Mouse (Mus musculus) MEL (cell line): ENCODE results near the gene Bcl11b. TPM values are rescaled to one million over a fixed set of nuclear protein-coding genes. Genes with fewer than 3 reads are reported as not detected.

ENCODE experiments used
- DNase-seq: peaks from one replicate; pipeline ENCODE4 v3.0.0; 2011; ENCODE audit warnings: low read depth, low spot score
- H3K27ac ChIP-seq: 2 replicates; pipeline ENCODE4 v1.5.1; 2012; ENCODE audit warnings: low read depth, mild to moderate bottlenecking, control low read depth, low read length, moderate library complexity; ENCODE audit not compliant: control insufficient read depth
- H3K27me3 ChIP-seq, 2 experiments: fragments of 150-350 bp in 1 of 2; sonication (generic) in 1 of 2; 2 replicates each; pipeline ENCODE4 v1.6.1; 2012; ENCODE audit warnings: low read length in 2 of 2, mild to moderate bottlenecking in 2 of 2, improper control_type of control experiment in 1 of 2, moderate library complexity in 1 of 2; ENCODE audit not compliant: insufficient read depth in 2 of 2, control insufficient read depth in 1 of 2
- H3K36me3 ChIP-seq, 2 experiments: 2 replicates each; pipeline ENCODE4 v1.6.1; 2012 to 2014; ENCODE audit warnings: low read length in 2 of 2, improper control_type of control experiment in 1 of 2, inconsistent platforms in 1 of 2, mild to moderate bottlenecking in 1 of 2; ENCODE audit not compliant: insufficient read depth in 2 of 2, control insufficient read depth in 1 of 2
- H3K4me1 ChIP-seq, 2 experiments: fragments of 150-350 bp in 1 of 2; sonication (generic) in 1 of 2; 2 replicates each; pipeline ENCODE4 v1.6.1; 2012; ENCODE audit warnings: low read length in 2 of 2, improper control_type of control experiment in 1 of 2, mild to moderate bottlenecking in 1 of 2; ENCODE audit not compliant: insufficient read depth in 2 of 2, control insufficient read depth in 1 of 2
- H3K4me3 ChIP-seq, 2 experiments: fragments of 150-350 bp in 1 of 2; sonication (generic) in 1 of 2; 2 replicates each; pipeline ENCODE4 v1.5.1; 2012; ENCODE audit warnings: low read depth in 2 of 2, low read length in 2 of 2, mild to moderate bottlenecking in 2 of 2, moderate library complexity in 2 of 2, control low read depth in 1 of 2, improper control_type of control experiment in 1 of 2; ENCODE audit not compliant: control insufficient read depth in 1 of 2, insufficient read depth in 1 of 2
- H3K79me2 ChIP-seq: 2 replicates; pipeline ENCODE4 v1.6.1; 2012; ENCODE audit warnings: mild to moderate bottlenecking, low read length, moderate library complexity; ENCODE audit not compliant: control insufficient read depth, poor library complexity, insufficient read depth
- H3K9ac ChIP-seq: 2 replicates; pipeline ENCODE4 v1.6.1; 2012; ENCODE audit warnings: low read depth, mild to moderate bottlenecking, control low read depth, low read length, moderate library complexity; ENCODE audit not compliant: control insufficient read depth, poor library complexity, severe bottlenecking
- H3K9me3 ChIP-seq: fragments of 150-350 bp; sonication (generic); replicated peaks from 2 replicates; pipeline ENCODE4 v1.6.1; 2012; ENCODE audit warnings: mild to moderate bottlenecking, low read length, improper control_type of control experiment, moderate library complexity; ENCODE audit not compliant: insufficient read depth
- BHLHE40 ChIP-seq: IDR thresholded peaks from 2 replicates; pipeline ENCODE4 v1.6.1; 2012; ENCODE audit warnings: low read depth, mild to moderate bottlenecking, inconsistent platforms, low read length, improper control_type of control experiment, borderline replicate concordance
- E2F4 ChIP-seq: IDR thresholded peaks from 2 replicates; pipeline ENCODE4 v1.6.1; 2011; ENCODE audit warnings: low read depth, low read length, improper control_type of control experiment, borderline replicate concordance
- EP300 ChIP-seq, 2 experiments: IDR thresholded peaks; 2 replicates each; pipeline ENCODE4 v1.6.1; 2011; ENCODE audit warnings: improper control_type of control experiment in 2 of 2, low read length in 2 of 2, low read depth in 1 of 2, mild to moderate bottlenecking in 1 of 2
- ETS1 ChIP-seq: IDR thresholded peaks from 2 replicates; pipeline ENCODE4 v1.6.1; 2012; ENCODE audit warnings: low read depth, mild to moderate bottlenecking, inconsistent platforms, low read length, improper control_type of control experiment, moderate library complexity
- GABPA ChIP-seq: IDR thresholded peaks from 2 replicates; pipeline ENCODE4 v1.6.1; 2012; ENCODE audit warnings: low read depth, mild to moderate bottlenecking, inconsistent platforms, low read length, improper control_type of control experiment, moderate library complexity
- GATA1 ChIP-seq: IDR thresholded peaks from 2 replicates; pipeline ENCODE4 v1.6.1; 2011; ENCODE audit warnings: low read depth, low read length, improper control_type of control experiment
- HCFC1 ChIP-seq: IDR thresholded peaks from 2 replicates; pipeline ENCODE4 v1.6.1; 2012; ENCODE audit warnings: low read depth, mild to moderate bottlenecking, inconsistent platforms, low read length, improper control_type of control experiment, moderate library complexity
- JUND ChIP-seq: IDR thresholded peaks from 2 replicates; pipeline ENCODE4 v1.6.1; 2011; ENCODE audit warnings: low read depth, mild to moderate bottlenecking, improper control_type of control experiment, low read length
- KAT2A ChIP-seq: conservative IDR thresholded peaks from 2 replicates; pipeline ENCODE4 v1.6.1; 2012; ENCODE audit warnings: low read depth, low read length, improper control_type of control experiment, inconsistent platforms
- MAX ChIP-seq: IDR thresholded peaks from 2 replicates; pipeline ENCODE4 v1.6.1; 2011; ENCODE audit warnings: low read length, improper control_type of control experiment
- MAZ ChIP-seq: IDR thresholded peaks from 2 replicates; pipeline ENCODE4 v1.6.1; 2012; ENCODE audit warnings: low read depth, mild to moderate bottlenecking, inconsistent platforms, low read length, improper control_type of control experiment
- MEF2A ChIP-seq: IDR thresholded peaks from 2 replicates; pipeline ENCODE4 v1.6.1; 2014; ENCODE audit warnings: low read depth, mild to moderate bottlenecking, inconsistent platforms, low read length, improper control_type of control experiment; ENCODE audit not compliant: poor library complexity, insufficient replicate concordance, severe bottlenecking; ENCODE audit errors: extremely low read depth
- MXI1 ChIP-seq: IDR thresholded peaks from 2 replicates; pipeline ENCODE4 v1.6.1; 2011; ENCODE audit warnings: mild to moderate bottlenecking, low read depth, low read length, improper control_type of control experiment
- MYC ChIP-seq: IDR thresholded peaks from 2 replicates; pipeline ENCODE4 v1.6.1; 2011; ENCODE audit warnings: low read depth, mild to moderate bottlenecking, low read length, improper control_type of control experiment, moderate library complexity
- NELFE ChIP-seq: IDR thresholded peaks from 2 replicates; pipeline ENCODE4 v1.6.1; 2011; ENCODE audit warnings: low read depth, low read length, improper control_type of control experiment
- NRF1 ChIP-seq: IDR thresholded peaks from 2 replicates; pipeline ENCODE4 v1.6.1; 2014; ENCODE audit warnings: low read depth, mild to moderate bottlenecking, inconsistent platforms, low read length, improper control_type of control experiment, moderate library complexity; ENCODE audit not compliant: poor library complexity, insufficient read depth, severe bottlenecking
- POLR2AphosphoS5 ChIP-seq: IDR thresholded peaks from 2 replicates; pipeline ENCODE4 v1.6.1; 2012; ENCODE audit warnings: low read depth, borderline replicate concordance, mild to moderate bottlenecking, inconsistent platforms, low read length, moderate library complexity, mixed read lengths
- RAD21 ChIP-seq: IDR thresholded peaks from 2 replicates; pipeline ENCODE4 v1.6.1; 2011; ENCODE audit warnings: mild to moderate bottlenecking, low read depth, low read length, improper control_type of control experiment
- SMC3 ChIP-seq: IDR thresholded peaks from 2 replicates; pipeline ENCODE4 v1.6.1; 2011; ENCODE audit warnings: low read depth, low read length, improper control_type of control experiment
- TAL1 ChIP-seq: IDR thresholded peaks from 2 replicates; pipeline ENCODE4 v1.6.1; 2012; ENCODE audit warnings: mild to moderate bottlenecking, inconsistent platforms, low read length, moderate library complexity, mixed read lengths
- UBTF ChIP-seq: IDR thresholded peaks from 2 replicates; pipeline ENCODE4 v1.6.1; 2012; ENCODE audit warnings: low read depth, mild to moderate bottlenecking, inconsistent platforms, low read length, improper control_type of control experiment, moderate library complexity, borderline replicate concordance; ENCODE audit not compliant: insufficient read depth
- USF1 ChIP-seq: IDR thresholded peaks from 2 replicates; pipeline ENCODE4 v1.6.1; 2014; ENCODE audit warnings: low read depth, mild to moderate bottlenecking, inconsistent platforms, low read length, improper control_type of control experiment, moderate library complexity
- USF2 ChIP-seq, 2 experiments: IDR thresholded peaks; 2 replicates each; pipeline ENCODE4 v1.6.1; 2011 to 2012; ENCODE audit warnings: improper control_type of control experiment in 2 of 2, low read length in 2 of 2, borderline replicate concordance in 1 of 2, inconsistent platforms in 1 of 2, low read depth in 1 of 2, mild to moderate bottlenecking in 1 of 2; ENCODE audit not compliant: insufficient read depth in 1 of 2
- ZC3H11A ChIP-seq: IDR thresholded peaks from 2 replicates; pipeline ENCODE4 v1.6.1; 2012; ENCODE audit warnings: low read depth, mild to moderate bottlenecking, inconsistent platforms, low read length, improper control_type of control experiment
- ZMIZ1 ChIP-seq: IDR thresholded peaks from 2 replicates; pipeline ENCODE4 v1.6.1; 2012; ENCODE audit warnings: low read depth, mild to moderate bottlenecking, inconsistent platforms, low read length, improper control_type of control experiment, moderate library complexity
- ZNF384 ChIP-seq: IDR thresholded peaks from 2 replicates; pipeline ENCODE4 v1.6.1; 2012; ENCODE audit warnings: low read depth, mild to moderate bottlenecking, inconsistent platforms, low read length, improper control_type of control experiment
- polyA plus RNA-seq, 2 experiments: library from polyadenylated mRNA; stranded (reverse) in 1 of 2; unstranded in 1 of 2; fragments of >175 nt in 1 of 2; fragments of >200 nt in 1 of 2; gene quantifications; 2 replicates each; pipeline versions ENCODE4 v1.2.1 to v1.2.4; 2012; ENCODE audit warnings: low replicate concordance in 2 of 2, low read depth in 1 of 2; ENCODE audit not compliant: insufficient read length in 2 of 2, insufficient read depth in 1 of 2, missing spikeins in 1 of 2
- total RNA-seq: library from RNA; depleted of rRNA; stranded (reverse); fragments of 300-350 nt; gene quantifications from 2 replicates; pipeline ENCODE4 v1.2.3, GENCODE M21; 2012

Bcl11b gene
- total and polyA plus RNA-seq, 3 experiments = not detected

GRCm38 (mm10) chr12:107905333-107905732, 98.1 kb downstream of the Bcl11b start:
- Histone ChIP-seq H3K27ac (no peak overlapping the region), H3K9me3 (no peaks in the 10 kb centered on the region), H3K79me2 (no peaks in the 10 kb centered on the region), H3K36me3 (no peaks in the 10 kb centered on the region), H3K4me3 (no peak overlapping the region), H3K4me1 (no peaks in the 10 kb centered on the region), H3K9ac (no peak overlapping the region), H3K27me3 (no peaks in the 10 kb centered on the region)
- no peak for TF ChIP-seq MAX
- TF ChIP-seq KAT2A = no peak
- no peak for TF ChIP-seq MEF2A
- TF ChIP-seq UBTF = no peak
- TF ChIP-seq JUND = no peak
- no peak for TF ChIP-seq NELFE
- no peak for TF ChIP-seq MYC
- no peak for TF ChIP-seq SMC3
- TF ChIP-seq HCFC1 = no peak
- no peak for TF ChIP-seq ZMIZ1
- no peak for TF ChIP-seq E2F4
- no peak for TF ChIP-seq TAL1
- TF ChIP-seq BHLHE40 = no peak
- TF ChIP-seq RAD21 = no peak
- no peak for DNase-seq

- Histone ChIP-seq H3K4me3 (no peak overlapping the region), H3K79me2 (no peaks in the 10 kb centered on the region), H3K9ac (no peak overlapping the region), H3K27me3 (no peaks in the 10 kb centered on the region), H3K9me3 (no peaks in the 10 kb centered on the region), H3K36me3 (no peaks in the 10 kb centered on the region), H3K4me1 (no peaks in the 10 kb centered on the region), H3K27ac (no peak overlapping the region)
- TF ChIP-seq MEF2A (no peak), MAZ (no peak), ZMIZ1 (no peak), POLR2AphosphoS5 (no peak), ETS1 (no peak), ZNF384 (no peak), MXI1 (no peak), SMC3 (no peak), USF1 (no peak), JUND (no peak), GABPA (no peak), GATA1 (no peak), ZC3H11A (no peak), EP300 (IDR thresholded peaks at IDR 0.05; ENCODE audit: low read depth in 1 of 2, low read length in 2 of 2) (no peak), NRF1 (no peak), MYC (no peak), USF2 (IDR thresholded peaks at IDR 0.05; ENCODE audit: borderline replicate concordance in 1 of 2, insufficient read depth in 1 of 2, low read depth in 1 of 2, low read length in 2 of 2) (no peak), MAX (no peak)
- no peak for DNase-seq
These were observed 98.9 kb downstream of the Bcl11b start for GRCm38 (mm10) chr12:107904457-107904856.
